Comparison of ENCODE assay signal across 8 mouse cellular contexts in the genomic region with DNA sequence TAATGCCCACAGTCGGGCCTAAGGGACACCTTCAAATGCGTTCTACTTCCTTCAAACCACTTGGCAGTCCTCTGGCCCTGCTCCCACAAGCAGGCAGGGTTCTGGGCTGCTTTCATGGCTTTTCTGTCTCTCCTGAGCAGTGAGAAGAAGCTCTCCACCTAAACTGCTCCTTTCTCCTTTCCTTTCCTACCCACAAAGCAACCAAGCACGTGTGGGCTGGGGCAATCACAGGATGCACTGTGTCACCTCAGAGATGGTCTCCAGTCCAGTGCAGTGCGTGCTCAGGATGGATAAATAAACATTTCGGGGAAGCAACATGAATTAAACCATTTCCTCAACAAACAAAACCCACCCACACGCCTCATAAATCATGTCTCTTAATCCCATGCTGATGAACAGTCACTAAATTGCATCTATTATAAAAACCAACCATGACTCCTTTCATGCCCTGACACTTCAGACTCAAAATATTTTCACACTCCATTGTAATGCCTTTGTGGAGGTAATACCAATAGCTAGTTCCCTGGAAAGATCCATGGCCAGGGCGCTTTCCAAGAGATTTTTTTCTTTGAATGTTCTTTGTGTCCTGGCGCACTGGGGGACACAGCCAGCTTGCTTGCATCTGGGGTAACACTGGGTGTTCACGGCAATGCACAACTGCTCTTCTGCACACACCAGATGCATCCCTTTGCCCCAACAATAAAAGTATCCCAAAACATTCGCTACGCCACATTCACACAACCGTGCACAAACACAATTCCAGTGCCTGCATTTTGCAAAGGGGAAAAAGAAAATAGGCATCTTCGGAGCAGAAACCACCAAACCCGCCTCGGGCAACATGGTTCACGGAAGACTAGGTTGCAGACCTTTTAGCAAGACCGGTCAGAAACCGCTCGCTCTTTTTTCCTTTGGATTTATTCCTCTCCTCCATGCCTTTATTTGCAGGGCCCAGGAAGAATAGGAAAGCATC. TPM values are rescaled to one million over a fixed set of nuclear protein-coding genes. Genes with fewer than 3 reads are reported as not detected.
DNase-seq lines count a peak whose midpoint lies in the region; ATAC-seq and TF ChIP-seq lines count a peak whose summit lies in the region.

No protein-coding gene starts in this region.

- H3K9ac ChIP-seq in hindbrain, embryonic 13.5 days: peak overlapping the region; percentile 99

- no peak for TF ChIP-seq POLR2A in lung, adult 2 months (IDR thresholded peaks at IDR 0.05; ENCODE audit: borderline replicate concordance, extremely low read depth, low read depth, low read length)
- no peak for TF ChIP-seq POLR2A in cortical plate, adult 2 months (IDR thresholded peaks at IDR 0.05; ENCODE audit: extremely low read depth, insufficient read depth, low read length)

- no peak overlapping the region for H3K27ac ChIP-seq in cortical plate, adult 2 months (ENCODE audit: insufficient read depth, low read length)
- peak overlapping the region; percentile 99 for H3K27ac ChIP-seq in hindbrain, embryonic 13.5 days

- no peak for ATAC-seq in hindbrain, embryonic 13.5 days (ENCODE audit: low FRiP score)

- no peak for TF ChIP-seq CTCF in lung, adult 2 months (IDR thresholded peaks at IDR 0.05; ENCODE audit: insufficient read depth, low read length)
- no peak for TF ChIP-seq CTCF in cortical plate, adult 2 months (IDR thresholded peaks at IDR 0.05; ENCODE audit: extremely low read depth, insufficient read depth, low read length)

- H3K9me3 ChIP-seq in hindbrain, embryonic 13.5 days: no peaks in the 10 kb centered on the region

- no peaks in the 10 kb centered on the region for H3K36me3 ChIP-seq in hindbrain, embryonic 13.5 days

- intact Hi-C loops in left cerebral cortex, postnatal 4 days (cut with DNase I): no loop called here

- 14% methylated on average over 19 of the region's 19 CpGs for WGBS in lung, adult 2 months
- WGBS in hindbrain, embryonic 13.5 days: 2% methylated on average over 19 of the region's 19 CpGs

- peaks cover 6% of the 10 kb centered on the region; the same call in 1 of the 2 replicates for H3K4me1 ChIP-seq in lung, adult 2 months (ENCODE audit: control insufficient read depth, insufficient read depth, low read length)
- peaks cover 5% of the 10 kb centered on the region for H3K4me1 ChIP-seq in cortical plate, adult 2 months (ENCODE audit: control insufficient read depth, insufficient read depth, low read length)
- H3K4me1 ChIP-seq in hindbrain, embryonic 13.5 days (replicated peaks): peaks cover 55% of the 10 kb centered on the region

- DNase-seq in lung, adult 2 months: no peak
- DNase-seq in lung, postnatal 14 days: no peak
- peak; percentile 54 for DNase-seq in mesoderm, embryonic 11.5 days (ENCODE audit: low read depth, low spot score)
- DNase-seq in right cerebral cortex, postnatal 10 days (ENCODE audit: low spot score in 2 of 2): no peak
- no peak for DNase-seq in right cerebral cortex, adult 2 months (ENCODE audit: low spot score in 2 of 2)
- DNase-seq in left cerebral cortex, postnatal 4 days: no peak

- H3K4me3 ChIP-seq in lung, adult 2 months (replicated peaks; ENCODE audit: extremely low read depth, low read depth, low read length): peak overlapping the region; percentile 70
- peak overlapping the region; percentile 91 for H3K4me3 ChIP-seq in cortical plate, adult 2 months (ENCODE audit: insufficient read depth, low read length)
- peak overlapping the region; percentile 93 for H3K4me3 ChIP-seq in hindbrain, embryonic 13.5 days

- no peaks in the 10 kb centered on the region for H3K27me3 ChIP-seq in hindbrain, embryonic 13.5 days

- H3K4me2 ChIP-seq in hindbrain, embryonic 13.5 days: peak overlapping the region; percentile 86

RNA-seq across cellular contexts. Expression of a gene that starts 0.8 kb away (rescaled TPM):
- 6.0 and 7.1 TPM in 2 replicates for polyA plus RNA-seq in lung, adult 2 months (2012; rRNA removed)
- 19.5 and 20.4 TPM in 2 replicates for polyA plus RNA-seq in cortical plate, adult 2 months (2012; rRNA removed)
- polyA plus RNA-seq in hindbrain, embryonic 13.5 days (2015; fragmentation: Nextera tagmentation; extraction: Ambion mirVana): 13.4 and 14.0 TPM in 2 replicates
- 10 to 100 TPM; 79.1 to 86.7 TPM for total RNA-seq in left cerebral cortex, postnatal 4 days (2021)

RNA-seq across cellular contexts. Expression of a gene that starts 46.0 kb away (rescaled TPM):
- polyA plus RNA-seq in lung, adult 2 months (2012; rRNA removed): 3.2 and 4.4 TPM in 2 replicates
- polyA plus RNA-seq in cortical plate, adult 2 months (2012; rRNA removed): 3.3 and 3.4 TPM in 2 replicates
- 9.1 and 9.9 TPM in 2 replicates for polyA plus RNA-seq in hindbrain, embryonic 13.5 days (2015; fragmentation: Nextera tagmentation; extraction: Ambion mirVana)
- total RNA-seq in left cerebral cortex, postnatal 4 days (2021): 1 to 10 TPM; 8.0 to 9.4 TPM
